Mouse (Mus musculus) lung, postnatal 0 days (tissue): Measurements from ENCODE around the gene Gpx5.

ENCODE experiments used
- CTCF ChIP-seq: IDR thresholded peaks from 2 replicates; pipeline ENCODE4 v1.5.1; 2016; ENCODE audit warnings: antibody characterized with exemption, mild to moderate bottlenecking
- EP300 ChIP-seq: IDR thresholded peaks from 2 replicates; pipeline ENCODE4 v1.6.1; 2016; ENCODE audit warnings: antibody characterized with exemption, mild to moderate bottlenecking, control low read depth

DNA sequence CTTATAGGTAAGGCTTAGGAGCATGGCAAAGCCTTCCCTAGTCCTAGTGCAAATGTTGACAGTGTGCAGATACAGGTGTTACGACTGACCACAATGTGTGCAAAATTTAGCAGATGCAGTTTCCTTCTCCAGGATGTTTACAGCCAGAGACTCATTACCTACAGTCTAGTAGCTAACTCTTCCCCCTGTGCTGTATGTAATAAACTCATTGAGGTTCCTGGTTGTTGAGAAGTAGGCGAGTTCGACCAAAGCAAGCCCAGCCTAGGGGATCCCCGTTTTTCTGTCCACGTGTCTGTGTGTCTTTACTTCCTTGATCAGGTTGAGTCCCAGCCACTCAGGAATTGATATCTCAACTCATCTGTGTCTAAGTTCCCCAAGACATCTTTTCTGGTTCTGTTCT is 48.4 kb downstream of the Gpx5 start:
- TF ChIP-seq CTCF, result no peak
- no peak for TF ChIP-seq EP300
